Comparison of ENCODE assay signal across 19 mouse cellular contexts in the genomic region with DNA sequence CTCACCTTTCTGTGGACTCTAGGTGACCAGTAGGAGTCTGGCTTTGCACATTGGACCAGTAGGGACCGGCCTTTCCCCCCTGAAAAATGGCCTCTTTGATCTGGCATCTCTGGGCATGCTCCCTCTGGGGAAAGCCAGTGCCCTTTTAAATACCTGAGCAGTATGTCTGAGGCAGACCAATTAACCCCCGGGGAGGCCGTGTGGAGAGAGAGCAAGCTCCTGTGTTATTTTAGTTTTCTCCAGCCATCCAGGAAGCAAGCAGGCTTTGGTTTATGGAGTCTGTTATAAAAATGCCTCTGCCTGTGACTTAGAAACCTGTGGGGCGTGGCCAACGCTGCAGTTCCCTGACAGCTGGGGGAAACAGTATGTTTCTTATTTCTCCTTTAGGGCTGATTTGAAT.
DNase-seq lines count a peak whose midpoint lies in the region; ATAC-seq and TF ChIP-seq lines count a peak whose summit lies in the region.
"Had no signal": no experiment of that assay in that cellular context is flagged by ENCODE, and none has a peak within 500 bp of the region (broad histone marks: within the 10 kb centered on the region; RNA-seq: fewer than 3 reads in every experiment).

No protein-coding gene starts in this region.

- H3K4me3 ChIP-seq in neural tube, embryonic 13.5 days = no peak overlapping the region
- H3K4me3 ChIP-seq in kidney, adult 2 months (ENCODE audit: insufficient read depth, low read depth, low read length) = no peak overlapping the region
- H3K4me3 ChIP-seq in intestine, embryonic 16.5 days (ENCODE audit: low read length) = no peak overlapping the region
- H3K4me3 ChIP-seq: forebrain, embryonic 15.5 days; gastrocnemius, adult 2 months; hindbrain, embryonic 12.5 days; neural tube, embryonic 12.5 days had no signal

- 18% methylated on average over 5 of the region's 5 CpGs for WGBS in neural tube, embryonic 13.5 days
- WGBS in kidney, adult 2 months = 9% methylated on average over 5 of the region's 5 CpGs
- WGBS in intestine, embryonic 16.5 days = 16% methylated on average over 5 of the region's 5 CpGs

- no peaks in the 10 kb centered on the region for H3K36me3 ChIP-seq in neural tube, embryonic 13.5 days
- H3K36me3 ChIP-seq in kidney, adult 2 months (ENCODE audit: control insufficient read depth, insufficient read depth, low read length) = no peaks in the 10 kb centered on the region
- H3K36me3 ChIP-seq in intestine, embryonic 16.5 days (ENCODE audit: control insufficient read depth, insufficient read depth, low read length) = no peaks in the 10 kb centered on the region
- H3K36me3 ChIP-seq: forebrain, embryonic 15.5 days; hindbrain, embryonic 12.5 days; neural tube, embryonic 12.5 days had no signal

- no peak for ATAC-seq in neural tube, embryonic 13.5 days (ENCODE audit: low read depth)
- ATAC-seq in intestine, embryonic 16.5 days = no peak
- no peak for ATAC-seq in cerebellum, adult (ENCODE audit: insufficient number of reproducible peaks, low FRiP score, low TSS enrichment)
- ATAC-seq: forebrain, embryonic 15.5 days had no signal

- H3K9me3 ChIP-seq in neural tube, embryonic 13.5 days = no peaks in the 10 kb centered on the region
- no peaks in the 10 kb centered on the region for H3K9me3 ChIP-seq in intestine, embryonic 16.5 days (ENCODE audit: control insufficient read depth, low read length)
- H3K9me3 ChIP-seq: forebrain, embryonic 15.5 days; hindbrain, embryonic 12.5 days; neural tube, embryonic 12.5 days had no signal

- H3K27ac ChIP-seq in neural tube, embryonic 13.5 days (replicated peaks) = peak overlapping the region; percentile 34; the same call in 1 of the 2 replicates
- H3K27ac ChIP-seq in kidney, adult 2 months (ENCODE audit: insufficient read depth, low read depth, low read length) = no peak overlapping the region
- H3K27ac ChIP-seq in intestine, embryonic 16.5 days (ENCODE audit: low read length) = no peak overlapping the region
- H3K27ac ChIP-seq: forebrain, embryonic 15.5 days; gastrocnemius, adult 2 months; hindbrain, embryonic 12.5 days; liver, embryonic 14.5 days; neural tube, embryonic 12.5 days had no signal

- peaks cover 16% of the 10 kb centered on the region for H3K4me1 ChIP-seq in neural tube, embryonic 13.5 days (replicated peaks)
- H3K4me1 ChIP-seq in kidney, adult 2 months (ENCODE audit: control insufficient read depth, insufficient read depth, low read length) = no peaks in the 10 kb centered on the region
- no peaks in the 10 kb centered on the region for H3K4me1 ChIP-seq in intestine, embryonic 16.5 days (ENCODE audit: control insufficient read depth, insufficient read depth, low read length)

- no peak for DNase-seq in neural tube, embryonic 10.5 days (ENCODE audit: extremely low spot score, low spot score)
- peak; percentile 47 for DNase-seq in kidney, adult 2 months
- DNase-seq in kidney, postnatal 25 days = peak; percentile 17 to 46
- DNase-seq in mesoderm, embryonic 11.5 days (ENCODE audit: low read depth, low spot score) = peak; percentile 39
- DNase-seq in ovary, postnatal 14 days (ENCODE audit: low spot score) = no peak
- DNase-seq: adrenal gland, postnatal 10 days; cerebellum, adult 11-12 months; cerebellum, postnatal 36 days; gastrocnemius, adult 2 months; layer of hippocampus, adult 9-11 months; right cerebral cortex, postnatal 14 days; thymus, postnatal 25 days had no signal

- TF ChIP-seq POLR2A in kidney, adult 2 months (IDR thresholded peaks at IDR 0.05; ENCODE audit: low read depth, low read length) = no peak

- no peak overlapping the region for H3K9ac ChIP-seq in neural tube, embryonic 13.5 days
- H3K9ac ChIP-seq in intestine, embryonic 16.5 days (ENCODE audit: low read depth, low read length) = no peak overlapping the region
- H3K9ac ChIP-seq: forebrain, embryonic 15.5 days; hindbrain, embryonic 12.5 days; liver, embryonic 14.5 days; neural tube, embryonic 12.5 days had no signal

- H3K27me3 ChIP-seq in neural tube, embryonic 13.5 days = no peaks in the 10 kb centered on the region
- no peaks in the 10 kb centered on the region for H3K27me3 ChIP-seq in kidney, adult 2 months (replicated peaks; ENCODE audit: control insufficient read depth, insufficient read depth, low read length)
- no peaks in the 10 kb centered on the region for H3K27me3 ChIP-seq in intestine, embryonic 16.5 days (replicated peaks; ENCODE audit: control insufficient read depth, insufficient read depth, low read length)
- H3K27me3 ChIP-seq: forebrain, embryonic 15.5 days; hindbrain, embryonic 12.5 days; neural tube, embryonic 12.5 days had no signal

- no peak for TF ChIP-seq CTCF in kidney, adult 2 months (conservative IDR thresholded peaks at IDR 0.05; ENCODE audit: insufficient read depth, insufficient read length, low read depth, low read length)

- no peak overlapping the region for H3K4me2 ChIP-seq in neural tube, embryonic 13.5 days
- H3K4me2 ChIP-seq in intestine, embryonic 16.5 days (ENCODE audit: low read depth, low read length) = no peak overlapping the region
- H3K4me2 ChIP-seq: forebrain, embryonic 15.5 days; hindbrain, embryonic 12.5 days; neural tube, embryonic 12.5 days had no signal

Comparison
In these comparisons a context has a peak if more than half of its experiments do, and no peak if none do; other contexts are left out.
1. DNase-seq: peak in kidney, adult 2 months (single experiment), kidney, postnatal 25 days (2 of 2) and mesoderm, embryonic 11.5 days (single experiment); none in neural tube, embryonic 10.5 days (single experiment) and ovary, postnatal 14 days (single experiment).